Mouse (Mus musculus): ENCODE results near the gene Cog7.

GRCm38 (mm10) chr7:122015105-122015504 is 33.6 kb upstream of the Cog7 start:
- TF ChIP-seq POLR2A (IDR thresholded peaks at IDR 0.05; ENCODE audit: control insufficient read depth, low read depth, low read length) (no peak), CTCF (IDR thresholded peaks at IDR 0.05; ENCODE audit: control insufficient read depth, insufficient read depth, insufficient replicate concordance, low read depth, low read length) (no peak)

Data from testis, adult 2 months (tissue).